8 mouse cellular contexts compared by ENCODE assay signal in genomic region chr16:29001249-29001648, GRCm38 (mm10).
DNase-seq lines count a peak whose midpoint lies in the region; ATAC-seq and TF ChIP-seq lines count a peak whose summit lies in the region.

No protein-coding gene starts in this region.

- H3K4me3 ChIP-seq in forebrain, embryonic 13.5 days = no peak overlapping the region
- no peak overlapping the region for H3K4me3 ChIP-seq in forebrain, embryonic 12.5 days (replicated peaks)
- H3K4me3 ChIP-seq in lung, embryonic 14.5 days (ENCODE audit: low read depth, low read length) = no peak overlapping the region

- DNase-seq in lung, adult 18-20 months = peak; percentile 7 to 21
- no peak for DNase-seq in lung, postnatal 4 days
- DNase-seq in cerebellum, postnatal 10 days = peak; percentile 98
- peak; percentile 24 for DNase-seq in lung, embryonic 14.5 days
- no peak for DNase-seq in thymus, postnatal 36 days
- no peak for DNase-seq in embryo, embryonic 10.5 days (ENCODE audit: low spot score)

- peaks cover 10% of the 10 kb centered on the region; the same call in 1 of the 2 replicates for H3K4me1 ChIP-seq in forebrain, embryonic 13.5 days
- 0 out of 2 replicates have a peak, but pooled peaks cover 3% of the 10 kb centered on the region for H3K4me1 ChIP-seq in forebrain, embryonic 12.5 days
- H3K4me1 ChIP-seq in lung, embryonic 14.5 days (ENCODE audit: insufficient read depth) = no peaks in the 10 kb centered on the region

- no peaks in the 10 kb centered on the region for H3K9me3 ChIP-seq in forebrain, embryonic 13.5 days (replicated peaks)
- no peaks in the 10 kb centered on the region for H3K9me3 ChIP-seq in forebrain, embryonic 12.5 days
- no peaks in the 10 kb centered on the region for H3K9me3 ChIP-seq in lung, embryonic 14.5 days (ENCODE audit: low read depth, low read length)

- no peaks in the 10 kb centered on the region for H3K27me3 ChIP-seq in forebrain, embryonic 13.5 days
- no peaks in the 10 kb centered on the region for H3K27me3 ChIP-seq in forebrain, embryonic 12.5 days
- no peaks in the 10 kb centered on the region for H3K27me3 ChIP-seq in lung, embryonic 14.5 days (ENCODE audit: insufficient read depth, low read length)

- WGBS in forebrain, embryonic 13.5 days = 46% methylated on average over 9 of the region's 9 CpGs
- WGBS in forebrain, embryonic 12.5 days = 60% methylated on average over 9 of the region's 9 CpGs
- 74% methylated on average over 9 of the region's 9 CpGs for WGBS in lung, embryonic 14.5 days

- H3K36me3 ChIP-seq in forebrain, embryonic 13.5 days (ENCODE audit: poor library complexity, severe bottlenecking) = no peaks in the 10 kb centered on the region
- no peaks in the 10 kb centered on the region for H3K36me3 ChIP-seq in forebrain, embryonic 12.5 days (replicated peaks)
- no peaks in the 10 kb centered on the region for H3K36me3 ChIP-seq in lung, embryonic 14.5 days (ENCODE audit: insufficient read depth)

- peak; percentile 74; the same call in 1 of the 2 replicates for ATAC-seq in forebrain, embryonic 13.5 days
- ATAC-seq in forebrain, embryonic 12.5 days (ENCODE audit: low FRiP score) = no peak
- no peak for ATAC-seq in lung, embryonic 14.5 days (ENCODE audit: insufficient read depth)

- no peak for TF ChIP-seq CTCF in lung, embryonic 14.5 days (IDR thresholded peaks at IDR 0.05; ENCODE audit: low read depth)

- no peak overlapping the region for H3K4me2 ChIP-seq in forebrain, embryonic 13.5 days
- no peak overlapping the region for H3K4me2 ChIP-seq in forebrain, embryonic 12.5 days
- H3K4me2 ChIP-seq in lung, embryonic 14.5 days = no peak overlapping the region

- no peak overlapping the region for H3K27ac ChIP-seq in forebrain, embryonic 13.5 days
- no peak overlapping the region for H3K27ac ChIP-seq in forebrain, embryonic 12.5 days
- H3K27ac ChIP-seq in lung, embryonic 14.5 days (ENCODE audit: low read depth) = no peak overlapping the region

- H3K9ac ChIP-seq in forebrain, embryonic 13.5 days = no peak overlapping the region
- no peak overlapping the region for H3K9ac ChIP-seq in forebrain, embryonic 12.5 days
- no peak overlapping the region for H3K9ac ChIP-seq in lung, embryonic 14.5 days

Comparison
In these comparisons a context has a peak if more than half of its experiments do, and no peak if none do; other contexts are left out.
1. DNase-seq: peak in lung, adult 18-20 months (2 of 2), cerebellum, postnatal 10 days (2 of 2) and lung, embryonic 14.5 days (single experiment); none in lung, postnatal 4 days (0 of 2), thymus, postnatal 36 days (0 of 2) and embryo, embryonic 10.5 days (single experiment).